Comparison of ENCODE assay signal across 28 mouse cellular contexts in the genomic region with DNA sequence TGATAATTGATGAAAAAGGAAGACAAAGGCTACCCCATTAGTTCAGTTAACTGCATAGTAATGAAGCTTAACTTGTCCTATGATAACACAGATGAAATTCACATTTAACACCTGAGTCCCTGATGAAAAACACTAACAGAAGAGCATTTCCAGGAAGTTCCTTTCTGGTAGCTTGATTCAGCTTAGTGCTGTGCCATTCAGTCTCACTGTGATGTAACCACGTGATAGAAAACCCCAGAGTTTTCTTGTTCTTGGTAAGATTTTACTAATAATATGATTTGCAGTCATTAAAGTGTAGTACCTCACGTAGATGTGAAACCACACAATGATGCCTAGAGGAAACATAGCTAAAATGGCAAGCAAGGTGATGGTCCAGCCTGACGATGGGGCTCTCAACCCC.
"Had no signal": no experiment of that assay in that cellular context is flagged by ENCODE, and none has a peak within 500 bp of the region (broad histone marks: within the 10 kb centered on the region; RNA-seq: fewer than 3 reads in every experiment).

No protein-coding gene starts in this region.

- H3K27ac ChIP-seq: gastrocnemius, adult 2 months; heart, embryonic 10.5 days; hindbrain, embryonic 10.5 days; hindbrain, embryonic 12.5 days; hindbrain, embryonic 15.5 days; hindbrain, postnatal 0 days; kidney, embryonic 15.5 days; kidney, postnatal 0 days; layer of hippocampus, adult 2 months; left cerebral cortex, adult 2 months; limb, embryonic 10.5 days; limb, embryonic 12.5 days; liver, embryonic 13.5 days; liver, embryonic 15.5 days had no signal

- H3K36me3 ChIP-seq: heart, embryonic 10.5 days; heart, embryonic 12.5 days; hindbrain, embryonic 10.5 days; hindbrain, embryonic 12.5 days; hindbrain, embryonic 15.5 days; kidney, embryonic 15.5 days; limb, embryonic 10.5 days; limb, embryonic 12.5 days; liver, embryonic 13.5 days; liver, embryonic 15.5 days had no signal

- H3K4me2 ChIP-seq: heart, embryonic 12.5 days; hindbrain, embryonic 12.5 days; hindbrain, embryonic 15.5 days; kidney, embryonic 15.5 days; limb, embryonic 12.5 days; liver, embryonic 11.5 days; liver, embryonic 13.5 days; liver, embryonic 15.5 days had no signal

- H3K4me1 ChIP-seq: heart, embryonic 10.5 days; heart, embryonic 12.5 days; hindbrain, embryonic 10.5 days; hindbrain, embryonic 12.5 days; hindbrain, embryonic 15.5 days; kidney, embryonic 15.5 days; limb, embryonic 10.5 days; limb, embryonic 12.5 days; liver, embryonic 13.5 days; liver, embryonic 15.5 days had no signal

- H3K9me3 ChIP-seq: heart, embryonic 10.5 days; heart, embryonic 12.5 days; hindbrain, embryonic 10.5 days; hindbrain, embryonic 12.5 days; hindbrain, embryonic 15.5 days; kidney, embryonic 15.5 days; limb, embryonic 10.5 days; limb, embryonic 12.5 days; liver, embryonic 13.5 days had no signal

- H3K9ac ChIP-seq: heart, embryonic 12.5 days; hindbrain, embryonic 12.5 days; hindbrain, embryonic 15.5 days; kidney, embryonic 15.5 days; limb, embryonic 12.5 days; liver, embryonic 13.5 days; liver, embryonic 15.5 days had no signal

- ATAC-seq: hindbrain, postnatal 0 days; intestine, embryonic 16.5 days had no signal

- H3K27me3 ChIP-seq: heart, embryonic 12.5 days; hindbrain, embryonic 12.5 days; hindbrain, embryonic 15.5 days; kidney, embryonic 15.5 days; limb, embryonic 12.5 days; liver, embryonic 13.5 days; liver, embryonic 15.5 days had no signal

- DNase-seq: gastrocnemius, adult 2 months; gastrocnemius, postnatal 10 days; gastrocnemius, postnatal 25 days; heart, adult 18-20 months; heart, postnatal 10 days; heart, postnatal 4 days; kidney, adult 11 months; kidney, adult 2 months; kidney, adult 9 months; kidney, postnatal 14 days; kidney, postnatal 4 days; liver; liver, embryonic 13.5 days had no signal

- H3K4me3 ChIP-seq: gastrocnemius, adult 2 months; heart, embryonic 10.5 days; heart, embryonic 12.5 days; hindbrain, embryonic 10.5 days; hindbrain, embryonic 12.5 days; hindbrain, embryonic 15.5 days; kidney, embryonic 15.5 days; layer of hippocampus, adult 2 months; left cerebral cortex, adult 2 months; limb, embryonic 10.5 days; limb, embryonic 12.5 days; liver, embryonic 13.5 days; liver, embryonic 15.5 days had no signal
